Mouse (Mus musculus) myocyte (in vitro differentiated cells): ENCODE results near the gene 6430571L13Rik.

Experiments
- E2F4 ChIP-seq: IDR thresholded peaks from one replicate; pipeline ENCODE4 v1.6.1; 2011; ENCODE audit warnings: mild to moderate bottlenecking, control low read depth, moderate library complexity; ENCODE audit not compliant: insufficient read depth
- MAX ChIP-seq: IDR thresholded peaks from one replicate; pipeline ENCODE4 v1.6.1; 2011; ENCODE audit warnings: low read depth, mild to moderate bottlenecking, control low read depth
- MYOD1 ChIP-seq, 3 experiments: IDR thresholded peaks; one replicate each; pipeline ENCODE4 v1.6.1; 2011; ENCODE audit warnings: control low read depth in 2 of 3, low read depth in 2 of 3, mild to moderate bottlenecking in 2 of 3, moderate library complexity in 1 of 3; ENCODE audit not compliant: insufficient read length in 2 of 3, control insufficient read depth in 1 of 3
- POLR2A ChIP-seq: IDR thresholded peaks from one replicate; pipeline ENCODE4 v1.6.1; 2011; ENCODE audit warnings: low read depth, mild to moderate bottlenecking, control low read depth, moderate library complexity; ENCODE audit not compliant: insufficient read length
- POLR2AphosphoS2 ChIP-seq: IDR thresholded peaks from one replicate; pipeline ENCODE4 v1.6.1; 2011; ENCODE audit warnings: low read depth, control low read depth; ENCODE audit not compliant: insufficient read length
- SRF ChIP-seq: IDR thresholded peaks from one replicate; pipeline ENCODE4 v1.6.1; 2011; ENCODE audit warnings: low read depth; ENCODE audit not compliant: control insufficient read depth, insufficient read length
- TCF12 ChIP-seq: IDR thresholded peaks from one replicate; pipeline ENCODE4 v1.6.1; 2011; ENCODE audit warnings: mild to moderate bottlenecking, control low read depth; ENCODE audit not compliant: poor library complexity, insufficient read depth, severe bottlenecking

DNA sequence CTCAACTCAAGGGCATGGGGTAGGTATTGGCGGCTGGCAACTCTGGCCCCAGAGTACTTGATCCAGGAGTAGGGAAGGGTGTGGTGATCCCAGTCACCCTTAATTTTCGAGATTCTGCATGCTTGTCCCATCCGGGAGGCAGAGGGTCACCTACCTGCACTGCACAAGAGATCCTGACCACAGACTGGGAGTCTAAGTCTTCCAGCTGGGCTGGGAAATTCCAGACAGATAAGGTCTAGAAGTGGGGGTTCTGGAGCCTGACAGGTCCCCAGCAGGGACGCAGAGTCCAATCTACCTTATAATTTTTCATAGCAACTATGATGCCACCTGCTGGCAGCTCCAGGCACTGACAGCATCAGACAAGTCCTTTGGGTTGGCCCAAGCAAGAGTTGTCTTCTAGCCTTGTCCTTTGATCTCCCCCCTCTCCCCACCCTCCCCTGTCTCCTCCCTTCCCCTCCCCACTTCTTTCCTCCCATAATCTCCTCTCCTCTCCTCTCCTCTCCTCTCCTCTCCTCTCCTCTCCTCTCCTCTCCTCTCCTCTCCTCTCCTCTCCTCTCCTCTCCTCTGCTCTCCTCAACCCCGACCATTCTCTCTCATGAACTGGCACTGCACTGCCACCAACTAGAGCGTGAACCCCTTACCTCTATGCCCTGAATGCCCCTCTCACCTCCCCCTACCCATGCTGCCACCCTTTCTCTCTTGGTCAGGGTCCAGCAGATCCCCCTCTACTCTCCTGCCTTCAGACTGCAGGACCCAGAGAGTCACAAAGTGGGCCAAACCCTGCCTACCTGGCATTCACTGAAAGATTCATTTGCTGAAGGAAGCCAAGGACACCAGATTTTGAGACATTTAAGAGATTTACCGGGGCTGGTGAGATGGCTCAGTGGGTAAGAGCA lies 15.7 kb downstream of the 6430571L13Rik start:
- TF ChIP-seq E2F4 (no peak), MYOD1 (IDR thresholded peaks at IDR 0.05; ENCODE audit: control insufficient read depth in 1 of 3, insufficient read length in 2 of 3, low read depth in 2 of 3) (no peak), POLR2A (no peak), POLR2AphosphoS2 (no peak), MAX (no peak), SRF (no peak), TCF12 (no peak)
